Mouse (Mus musculus): ENCODE measurements around the gene Rab1b. TPM values are rescaled to one million over a fixed set of nuclear protein-coding genes. Genes with fewer than 3 reads are reported as not detected.

The Rab1b gene
- polyA plus RNA-seq, 2 experiments = 50.6 to 76.2 TPM

- H3K4me1 ChIP-seq (replicated peaks; ENCODE audit: control insufficient read depth in 2 of 2, insufficient read depth in 2 of 2, low read length in 1 of 2) = no peaks in the 10 kb centered on the region
- peak within 1 kb of the TSS; percentile 13; the same call in 1 of the 2 replicates for H3K4me2 ChIP-seq (ENCODE audit: low read depth)
- WGBS (ENCODE audit: insufficient replicate concordance) = 19% methylated on average over 14 of the region's 14 CpGs
- H3K36me3 ChIP-seq (replicated peaks; ENCODE audit: control insufficient read depth, insufficient read depth, low read depth) = no peaks in the 10 kb centered on the region
- H3K9me3 ChIP-seq (ENCODE audit: control insufficient read depth, low read length) = no peaks in the 10 kb centered on the region
- no peak within 1 kb of the TSS for H3K9ac ChIP-seq (replicated peaks)
- peaks cover 21% of the 10 kb centered on the region for H3K27me3 ChIP-seq (ENCODE audit: control insufficient read depth, insufficient read depth, low read length)
- H3K4me3 ChIP-seq (ENCODE audit: insufficient read depth in 1 of 2, low read depth in 2 of 2, low read length in 2 of 2) = no peak within 1 kb of the TSS
- DNase-seq (ENCODE audit: low read depth in 3 of 3, low spot score in 3 of 3) (no peak), ATAC-seq (ENCODE audit: insufficient read depth) (no peak)
- TF ChIP-seq CTCF (IDR thresholded peaks at IDR 0.05; ENCODE audit: low read depth) = peak; percentile 56
- no peak for TF ChIP-seq EP300 (IDR thresholded peaks at IDR 0.05; ENCODE audit: low read depth)
- no peak within 1 kb of the TSS for H3K27ac ChIP-seq
Measured at GRCm38 (mm10) chr19:5050047-5050905, 56.6 kb downstream of the Rab1b start, which contains the start of gene Rin1. TSS of gene Rin1 (plus strand) at chr19:5050481.

- TF ChIP-seq CTCF (IDR thresholded peaks at IDR 0.05; ENCODE audit: low read depth) (no peak), EP300 (IDR thresholded peaks at IDR 0.05; ENCODE audit: low read depth) (no peak)
- no peak overlapping the region for H3K4me2 ChIP-seq (ENCODE audit: low read depth)
- ATAC-seq (ENCODE audit: insufficient read depth) = no peak
- H3K9ac ChIP-seq (replicated peaks) = no peak overlapping the region
- no peaks in the 10 kb centered on the region for H3K4me1 ChIP-seq (replicated peaks; ENCODE audit: control insufficient read depth in 2 of 2, insufficient read depth in 2 of 2, low read length in 1 of 2)
- no peak overlapping the region for H3K27ac ChIP-seq
- peaks cover 21% of the 10 kb centered on the region for H3K27me3 ChIP-seq (ENCODE audit: control insufficient read depth, insufficient read depth, low read length)
- H3K9me3 ChIP-seq (ENCODE audit: control insufficient read depth, low read length) = no peaks in the 10 kb centered on the region
- no peak for DNase-seq (ENCODE audit: low read depth in 3 of 3, low spot score in 3 of 3)
- no peaks in the 10 kb centered on the region for H3K36me3 ChIP-seq (replicated peaks; ENCODE audit: control insufficient read depth, insufficient read depth, low read depth)
- no peak overlapping the region for H3K4me3 ChIP-seq (ENCODE audit: insufficient read depth in 1 of 2, low read depth in 2 of 2, low read length in 2 of 2)
- WGBS (ENCODE audit: insufficient replicate concordance) = 65% methylated on average over 6 of the region's 6 CpGs
Measured at GRCm38 (mm10) chr19:5049325-5049724, 57.5 kb downstream of the Rab1b start.

Other genes with a start within 250 kb of the Rab1b start
- 0.18 and 0.33 TPM in 2 replicates for gene Actn3, start 229.2 kb downstream of the Rab1b start, polyA plus RNA-seq (2012; rRNA removed)
- gene Actn3, start 229.2 kb downstream of the Rab1b start, polyA plus RNA-seq (2014; fragmentation: Nextera tagmentation; extraction: Ambion mirVana) = 0.28 TPM in 2 replicates
- gene Zdhhc24, start 228.4 kb downstream of the Rab1b start, polyA plus RNA-seq (2012; rRNA removed) = 16.5 and 17.2 TPM in 2 replicates
- 6.8 and 6.9 TPM in 2 replicates for gene Zdhhc24, start 228.4 kb downstream of the Rab1b start, polyA plus RNA-seq (2014; fragmentation: Nextera tagmentation; extraction: Ambion mirVana)
- gene Bbs1, start 200.4 kb downstream of the Rab1b start, polyA plus RNA-seq (2012; rRNA removed) = 1.2 TPM in 2 replicates
- gene Bbs1, start 200.4 kb downstream of the Rab1b start, polyA plus RNA-seq (2014; fragmentation: Nextera tagmentation; extraction: Ambion mirVana) = 0.27 and 0.82 TPM in 2 replicates
- 22.4 and 28.0 TPM in 2 replicates for gene Dpp3, start 178.8 kb downstream of the Rab1b start, polyA plus RNA-seq (2012; rRNA removed)
- gene Dpp3, start 178.8 kb downstream of the Rab1b start, polyA plus RNA-seq (2014; fragmentation: Nextera tagmentation; extraction: Ambion mirVana) = 37.0 and 39.9 TPM in 2 replicates
- gene Peli3, start 163.9 kb downstream of the Rab1b start, polyA plus RNA-seq (2012; rRNA removed) = 0.03 and 0.06 TPM in 2 replicates
- gene Peli3, start 163.9 kb downstream of the Rab1b start, polyA plus RNA-seq (2014; fragmentation: Nextera tagmentation; extraction: Ambion mirVana) = 0.24 TPM in 1 of 2 replicates, not detected in the other
- 17.8 and 31.8 TPM in 2 replicates for gene Mrpl11, start 144.9 kb downstream of the Rab1b start, polyA plus RNA-seq (2012; rRNA removed)
- 64.7 and 66.2 TPM in 2 replicates for gene Mrpl11, start 144.9 kb downstream of the Rab1b start, polyA plus RNA-seq (2014; fragmentation: Nextera tagmentation; extraction: Ambion mirVana)
- gene Npas4, start 116.8 kb downstream of the Rab1b start, polyA plus RNA-seq (2012; rRNA removed) = 0.11 and 0.12 TPM in 2 replicates
- gene Npas4, start 116.8 kb downstream of the Rab1b start, polyA plus RNA-seq (2014; fragmentation: Nextera tagmentation; extraction: Ambion mirVana) = not detected in 2 replicates
- 2.5 and 3.8 TPM in 2 replicates for gene Slc29a2, start 83.2 kb downstream of the Rab1b start, polyA plus RNA-seq (2012; rRNA removed)
- 0.76 and 0.96 TPM in 2 replicates for gene Slc29a2, start 83.2 kb downstream of the Rab1b start, polyA plus RNA-seq (2014; fragmentation: Nextera tagmentation; extraction: Ambion mirVana)
- gene B4gat1, start 68.2 kb downstream of the Rab1b start, polyA plus RNA-seq (2012; rRNA removed) = 3.4 and 4.2 TPM in 2 replicates
- 6.5 TPM in 2 replicates for gene B4gat1, start 68.2 kb downstream of the Rab1b start, polyA plus RNA-seq (2014; fragmentation: Nextera tagmentation; extraction: Ambion mirVana)
- 0.19 and 0.29 TPM in 2 replicates for gene AC124502.3, start 68.2 kb downstream of the Rab1b start, polyA plus RNA-seq (2012; rRNA removed)
- 0.13 and 0.59 TPM in 2 replicates for gene AC124502.3, start 68.2 kb downstream of the Rab1b start, polyA plus RNA-seq (2014; fragmentation: Nextera tagmentation; extraction: Ambion mirVana)
- gene Brms1, start 65.7 kb downstream of the Rab1b start, polyA plus RNA-seq (2012; rRNA removed) = 17.3 and 19.9 TPM in 2 replicates
- 24.5 and 26.4 TPM in 2 replicates for gene Brms1, start 65.7 kb downstream of the Rab1b start, polyA plus RNA-seq (2014; fragmentation: Nextera tagmentation; extraction: Ambion mirVana)
- gene Rin1, start 56.6 kb downstream of the Rab1b start, polyA plus RNA-seq (2012; rRNA removed) = 0.42 and 0.54 TPM in 2 replicates
- 0.13 and 0.28 TPM in 2 replicates for gene Rin1, start 56.6 kb downstream of the Rab1b start, polyA plus RNA-seq (2014; fragmentation: Nextera tagmentation; extraction: Ambion mirVana)
- gene Cd248, start 39.0 kb downstream of the Rab1b start, polyA plus RNA-seq (2012; rRNA removed) = 1.7 and 2.0 TPM in 2 replicates
- 2.8 and 3.4 TPM in 2 replicates for gene Cd248, start 39.0 kb downstream of the Rab1b start, polyA plus RNA-seq (2014; fragmentation: Nextera tagmentation; extraction: Ambion mirVana)
- gene Tmem151a, start 21.5 kb downstream of the Rab1b start, polyA plus RNA-seq (2012; rRNA removed) = 0.18 and 0.21 TPM in 2 replicates
- gene Tmem151a, start 21.5 kb downstream of the Rab1b start, polyA plus RNA-seq (2014; fragmentation: Nextera tagmentation; extraction: Ambion mirVana) = 0.25 and 0.28 TPM in 2 replicates
- 34.7 and 37.0 TPM in 2 replicates for gene Yif1a, start 18.5 kb downstream of the Rab1b start, polyA plus RNA-seq (2012; rRNA removed)
- 58.6 and 60.0 TPM in 2 replicates for gene Yif1a, start 18.5 kb downstream of the Rab1b start, polyA plus RNA-seq (2014; fragmentation: Nextera tagmentation; extraction: Ambion mirVana)
- 0.63 and 1.0 TPM in 2 replicates for gene Cnih2, start 8.6 kb downstream of the Rab1b start, polyA plus RNA-seq (2012; rRNA removed)
- 0.50 and 0.73 TPM in 2 replicates for gene Cnih2, start 8.6 kb downstream of the Rab1b start, polyA plus RNA-seq (2014; fragmentation: Nextera tagmentation; extraction: Ambion mirVana)
- gene Klc2, start 11.5 kb upstream of the Rab1b start, polyA plus RNA-seq (2012; rRNA removed) = 2.3 and 3.5 TPM in 2 replicates
- gene Klc2, start 11.5 kb upstream of the Rab1b start, polyA plus RNA-seq (2014; fragmentation: Nextera tagmentation; extraction: Ambion mirVana) = 1.3 and 1.6 TPM in 2 replicates
- 8.3 and 10.5 TPM in 2 replicates for gene Pacs1, start 166.0 kb upstream of the Rab1b start, polyA plus RNA-seq (2012; rRNA removed)
- gene Pacs1, start 166.0 kb upstream of the Rab1b start, polyA plus RNA-seq (2014; fragmentation: Nextera tagmentation; extraction: Ambion mirVana) = 8.2 and 9.9 TPM in 2 replicates
- gene Sf3b2, start 188.4 kb upstream of the Rab1b start, polyA plus RNA-seq (2012; rRNA removed) = 45.0 and 52.5 TPM in 2 replicates
- gene Sf3b2, start 188.4 kb upstream of the Rab1b start, polyA plus RNA-seq (2014; fragmentation: Nextera tagmentation; extraction: Ambion mirVana) = 98.4 and 116 TPM in 2 replicates
- 0.03 and 0.08 TPM in 2 replicates for gene Gal3st3, start 191.3 kb upstream of the Rab1b start, polyA plus RNA-seq (2012; rRNA removed)
- 0.04 TPM in 1 of 2 replicates, not detected in the other for gene Gal3st3, start 191.3 kb upstream of the Rab1b start, polyA plus RNA-seq (2014; fragmentation: Nextera tagmentation; extraction: Ambion mirVana)
- gene Catsper1, start 228.7 kb upstream of the Rab1b start, polyA plus RNA-seq (2012; rRNA removed) = not detected in 2 replicates
- not detected in 2 replicates for gene Catsper1, start 228.7 kb upstream of the Rab1b start, polyA plus RNA-seq (2014; fragmentation: Nextera tagmentation; extraction: Ambion mirVana)
- gene Cst6, start 242.5 kb upstream of the Rab1b start, polyA plus RNA-seq (2012; rRNA removed) = 0.01 and 0.06 TPM in 2 replicates
- 0.43 TPM in 1 of 2 replicates, not detected in the other for gene Cst6, start 242.5 kb upstream of the Rab1b start, polyA plus RNA-seq (2014; fragmentation: Nextera tagmentation; extraction: Ambion mirVana)

Measured in liver, embryonic 14.5 days (tissue).